In the genomic region with DNA sequence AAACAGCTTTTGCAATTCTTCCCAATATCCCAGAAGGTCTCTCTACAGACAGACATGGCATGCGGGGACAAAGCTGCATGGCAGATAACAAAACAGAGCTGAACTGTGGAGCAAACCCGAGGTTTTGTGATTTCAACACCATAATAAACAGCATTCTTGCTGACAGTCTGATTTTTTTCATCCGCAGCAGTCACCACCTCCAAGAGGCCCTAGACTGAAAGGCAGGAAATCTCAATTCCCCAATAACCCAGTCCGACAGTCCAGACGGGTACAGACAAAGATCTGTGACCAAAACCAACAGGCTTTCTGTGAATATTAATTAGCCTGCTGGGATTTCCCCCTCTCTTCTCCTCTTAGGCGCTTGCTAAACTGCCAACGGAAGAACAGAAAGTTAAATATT, we compare ENCODE assay signal across 12 mouse cellular contexts. TPM values are rescaled to one million over a fixed set of nuclear protein-coding genes. Genes with fewer than 3 reads are reported as not detected.
A peak's percentile ranks its signal among the peaks of the same experiment; 100 is the strongest.
DNase-seq lines count a peak whose midpoint lies in the region; ATAC-seq and TF ChIP-seq lines count a peak whose summit lies in the region.
"Had no signal": no experiment of that assay in that cellular context is flagged by ENCODE, and none has a peak within 500 bp of the region (broad histone marks: within the 10 kb centered on the region; RNA-seq: fewer than 3 reads in every experiment).

No protein-coding gene starts in this region.

- H3K9me3 ChIP-seq in forebrain, embryonic 13.5 days (replicated peaks): no peaks in the 10 kb centered on the region
- H3K9me3 ChIP-seq in forebrain, postnatal 0 days (ENCODE audit: low read length): no peaks in the 10 kb centered on the region
- no peaks in the 10 kb centered on the region for H3K9me3 ChIP-seq in liver, embryonic 12.5 days (replicated peaks)
- H3K9me3 ChIP-seq in embryonic facial prominence, embryonic 14.5 days (ENCODE audit: control insufficient read depth, low read length): no peaks in the 10 kb centered on the region
- no peaks in the 10 kb centered on the region for H3K9me3 ChIP-seq in neural tube, embryonic 13.5 days
- H3K9me3 ChIP-seq: heart, embryonic 12.5 days; limb, embryonic 12.5 days had no signal

- H3K27ac ChIP-seq in forebrain, embryonic 13.5 days: no peak overlapping the region
- no peak overlapping the region for H3K27ac ChIP-seq in forebrain, postnatal 0 days (ENCODE audit: low read depth, low read length)
- no peak overlapping the region for H3K27ac ChIP-seq in liver, embryonic 12.5 days
- 0 out of 2 replicates have a peak overlapping the region, but pooled peaks have one; percentile 6 for H3K27ac ChIP-seq in embryonic facial prominence, embryonic 14.5 days (replicated peaks; ENCODE audit: low read depth, low read length)
- H3K27ac ChIP-seq in neural tube, embryonic 13.5 days (replicated peaks): peak overlapping the region; percentile 90
- H3K27ac ChIP-seq: limb, embryonic 12.5 days had no signal

- H3K4me1 ChIP-seq in forebrain, embryonic 13.5 days: peaks cover 25% of the 10 kb centered on the region
- 0 out of 2 replicates have a peak, but pooled peaks cover 4% of the 10 kb centered on the region for H3K4me1 ChIP-seq in forebrain, postnatal 0 days (ENCODE audit: insufficient read depth)
- H3K4me1 ChIP-seq in liver, embryonic 12.5 days: peaks cover 17% of the 10 kb centered on the region
- peaks cover 9% of the 10 kb centered on the region; the same call in 1 of the 2 replicates for H3K4me1 ChIP-seq in embryonic facial prominence, embryonic 14.5 days (ENCODE audit: control insufficient read depth, insufficient read depth, low read length)
- peaks cover 43% of the 10 kb centered on the region for H3K4me1 ChIP-seq in neural tube, embryonic 13.5 days (replicated peaks)

- ATAC-seq in forebrain, embryonic 13.5 days: no peak
- no peak for ATAC-seq in forebrain, postnatal 0 days
- ATAC-seq in liver, embryonic 12.5 days: no peak
- no peak for ATAC-seq in embryonic facial prominence, embryonic 14.5 days (ENCODE audit: low read depth)
- no peak for ATAC-seq in neural tube, embryonic 13.5 days (ENCODE audit: low read depth)

- no peak overlapping the region for H3K9ac ChIP-seq in forebrain, embryonic 13.5 days
- H3K9ac ChIP-seq in forebrain, postnatal 0 days: no peak overlapping the region
- no peak overlapping the region for H3K9ac ChIP-seq in liver, embryonic 12.5 days
- H3K9ac ChIP-seq in embryonic facial prominence, embryonic 14.5 days (ENCODE audit: low read depth, low read length): no peak overlapping the region
- peak overlapping the region; percentile 78 for H3K9ac ChIP-seq in neural tube, embryonic 13.5 days
- H3K9ac ChIP-seq: limb, embryonic 12.5 days had no signal

- no peak overlapping the region for H3K4me3 ChIP-seq in forebrain, embryonic 13.5 days
- H3K4me3 ChIP-seq in forebrain, postnatal 0 days (ENCODE audit: low read depth, low read length): no peak overlapping the region
- H3K4me3 ChIP-seq in liver, embryonic 12.5 days: no peak overlapping the region
- H3K4me3 ChIP-seq in embryonic facial prominence, embryonic 14.5 days (ENCODE audit: low read depth, low read length): no peak overlapping the region
- H3K4me3 ChIP-seq in neural tube, embryonic 13.5 days: peak overlapping the region; percentile 59

- WGBS in forebrain, embryonic 13.5 days: 76% methylated on average over 7 of the region's 7 CpGs
- WGBS in forebrain, postnatal 0 days: 63% methylated on average over 7 of the region's 7 CpGs
- WGBS in liver, embryonic 12.5 days (ENCODE audit: insufficient replicate concordance): 70% methylated on average over 7 of the region's 7 CpGs
- WGBS in embryonic facial prominence, embryonic 14.5 days: 72% methylated on average over 7 of the region's 7 CpGs
- WGBS in neural tube, embryonic 13.5 days: 49% methylated on average over 7 of the region's 7 CpGs

- peak overlapping the region; percentile 7; the same call in 1 of the 2 replicates for H3K4me2 ChIP-seq in forebrain, embryonic 13.5 days
- no peak overlapping the region for H3K4me2 ChIP-seq in forebrain, postnatal 0 days (ENCODE audit: low read depth)
- peak overlapping the region; percentile 90; the same call in 1 of the 2 replicates for H3K4me2 ChIP-seq in liver, embryonic 12.5 days
- H3K4me2 ChIP-seq in embryonic facial prominence, embryonic 14.5 days (ENCODE audit: low read depth, low read length): no peak overlapping the region
- peak overlapping the region; percentile 90 for H3K4me2 ChIP-seq in neural tube, embryonic 13.5 days

- no peaks in the 10 kb centered on the region for H3K27me3 ChIP-seq in forebrain, embryonic 13.5 days
- no peaks in the 10 kb centered on the region for H3K27me3 ChIP-seq in forebrain, postnatal 0 days (ENCODE audit: insufficient read depth, low read length)
- no peaks in the 10 kb centered on the region for H3K27me3 ChIP-seq in liver, embryonic 12.5 days (replicated peaks)
- no peaks in the 10 kb centered on the region for H3K27me3 ChIP-seq in embryonic facial prominence, embryonic 14.5 days (replicated peaks; ENCODE audit: control insufficient read depth, insufficient read depth, low read length)
- H3K27me3 ChIP-seq in neural tube, embryonic 13.5 days: no peaks in the 10 kb centered on the region
- H3K27me3 ChIP-seq: heart, embryonic 12.5 days; limb, embryonic 12.5 days had no signal

- peaks cover 37% of the 10 kb centered on the region for H3K36me3 ChIP-seq in forebrain, embryonic 13.5 days (ENCODE audit: poor library complexity, severe bottlenecking)
- H3K36me3 ChIP-seq in forebrain, postnatal 0 days (ENCODE audit: insufficient read depth): peaks cover 24% of the 10 kb centered on the region
- peaks cover 31% of the 10 kb centered on the region for H3K36me3 ChIP-seq in liver, embryonic 12.5 days
- peaks cover 26% of the 10 kb centered on the region for H3K36me3 ChIP-seq in embryonic facial prominence, embryonic 14.5 days (ENCODE audit: control insufficient read depth, insufficient read depth, low read length)
- peaks cover 31% of the 10 kb centered on the region for H3K36me3 ChIP-seq in neural tube, embryonic 13.5 days

- no peak for DNase-seq in forebrain, postnatal 0 days
- DNase-seq in liver: no peak
- DNase-seq in embryonic facial prominence, embryonic 14.5 days (ENCODE audit: low spot score): no peak
- no peak for DNase-seq in right cerebral cortex, postnatal 4 days
- DNase-seq in cerebellum, postnatal 10 days: no peak
- DNase-seq: lung, postnatal 10 days; thymus, adult 18-20 months had no signal

- TF ChIP-seq CTCF in forebrain, postnatal 0 days (IDR thresholded peaks at IDR 0.05; ENCODE audit: low read depth): no peak

RNA-seq across cellular contexts. Expression of a gene that starts 1.7 kb away (rescaled TPM):
- 36.2 and 43.0 TPM in 2 replicates for polyA plus RNA-seq in forebrain, embryonic 13.5 days (2015; fragmentation: Nextera tagmentation; extraction: Ambion mirVana)
- 59.2 and 68.8 TPM in 2 replicates for total RNA-seq in forebrain, postnatal 0 days (2014; rRNA removed)
- polyA plus RNA-seq in forebrain, postnatal 0 days (2015; fragmentation: Nextera tagmentation; extraction: Ambion mirVana): 32.7 and 37.1 TPM in 2 replicates
- polyA plus RNA-seq in liver, embryonic 12.5 days (2016; fragmentation: Nextera tagmentation; extraction: Ambion mirVana): 14.3 and 14.4 TPM in 2 replicates
- polyA plus RNA-seq in embryonic facial prominence, embryonic 14.5 days (2014; fragmentation: Nextera tagmentation; extraction: Ambion mirVana): 11.2 and 11.7 TPM in 2 replicates
- polyA plus RNA-seq in neural tube, embryonic 13.5 days (2015; fragmentation: Nextera tagmentation; extraction: Ambion mirVana): 78.0 and 84.2 TPM in 2 replicates

RNA-seq across cellular contexts. Expression of a gene that starts 13.3 kb away (rescaled TPM):
- polyA plus RNA-seq in forebrain, embryonic 13.5 days (2015; fragmentation: Nextera tagmentation; extraction: Ambion mirVana): 156 and 175 TPM in 2 replicates
- total RNA-seq in forebrain, postnatal 0 days (2014; rRNA removed): 57.0 and 62.4 TPM in 2 replicates
- polyA plus RNA-seq in forebrain, postnatal 0 days (2015; fragmentation: Nextera tagmentation; extraction: Ambion mirVana): 53.7 and 55.6 TPM in 2 replicates
- 51.6 and 52.4 TPM in 2 replicates for polyA plus RNA-seq in liver, embryonic 12.5 days (2016; fragmentation: Nextera tagmentation; extraction: Ambion mirVana)
- polyA plus RNA-seq in embryonic facial prominence, embryonic 14.5 days (2014; fragmentation: Nextera tagmentation; extraction: Ambion mirVana): 80.2 and 82.8 TPM in 2 replicates
- polyA plus RNA-seq in neural tube, embryonic 13.5 days (2015; fragmentation: Nextera tagmentation; extraction: Ambion mirVana): 91.6 and 95.1 TPM in 2 replicates

RNA-seq across cellular contexts. Expression of a gene that starts 54.1 kb away (rescaled TPM):
- 49.0 and 56.2 TPM in 2 replicates for polyA plus RNA-seq in forebrain, embryonic 13.5 days (2015; fragmentation: Nextera tagmentation; extraction: Ambion mirVana)
- 46.5 and 57.4 TPM in 2 replicates for total RNA-seq in forebrain, postnatal 0 days (2014; rRNA removed)
- 47.3 and 62.4 TPM in 2 replicates for polyA plus RNA-seq in forebrain, postnatal 0 days (2015; fragmentation: Nextera tagmentation; extraction: Ambion mirVana)
- polyA plus RNA-seq in liver, embryonic 12.5 days (2016; fragmentation: Nextera tagmentation; extraction: Ambion mirVana): 26.7 and 32.4 TPM in 2 replicates
- polyA plus RNA-seq in embryonic facial prominence, embryonic 14.5 days (2014; fragmentation: Nextera tagmentation; extraction: Ambion mirVana): 54.6 and 56.0 TPM in 2 replicates
- polyA plus RNA-seq in neural tube, embryonic 13.5 days (2015; fragmentation: Nextera tagmentation; extraction: Ambion mirVana): 66.2 and 66.5 TPM in 2 replicates

Comparison
In these comparisons a context has a peak if more than half of its experiments do, and no peak if none do; other contexts are left out.
1. H3K4me2 ChIP-seq: peak in forebrain, embryonic 13.5 days (single experiment), liver, embryonic 12.5 days (single experiment) and neural tube, embryonic 13.5 days (single experiment); none in forebrain, postnatal 0 days (single experiment) and embryonic facial prominence, embryonic 14.5 days (single experiment).
2. H3K27ac ChIP-seq: peak in embryonic facial prominence, embryonic 14.5 days (single experiment) and neural tube, embryonic 13.5 days (single experiment); none in forebrain, embryonic 13.5 days (single experiment), forebrain, postnatal 0 days (single experiment) and liver, embryonic 12.5 days (single experiment).